Mouse (Mus musculus): ENCODE data around the gene Fbxo27. TPM values are rescaled to one million over a fixed set of nuclear protein-coding genes. Genes with fewer than 3 reads are reported as not detected.

Fbxo27 gene
- total and polyA plus RNA-seq, 2 experiments from 2014 or later: 6.1 to 10.2 TPM

DNA sequence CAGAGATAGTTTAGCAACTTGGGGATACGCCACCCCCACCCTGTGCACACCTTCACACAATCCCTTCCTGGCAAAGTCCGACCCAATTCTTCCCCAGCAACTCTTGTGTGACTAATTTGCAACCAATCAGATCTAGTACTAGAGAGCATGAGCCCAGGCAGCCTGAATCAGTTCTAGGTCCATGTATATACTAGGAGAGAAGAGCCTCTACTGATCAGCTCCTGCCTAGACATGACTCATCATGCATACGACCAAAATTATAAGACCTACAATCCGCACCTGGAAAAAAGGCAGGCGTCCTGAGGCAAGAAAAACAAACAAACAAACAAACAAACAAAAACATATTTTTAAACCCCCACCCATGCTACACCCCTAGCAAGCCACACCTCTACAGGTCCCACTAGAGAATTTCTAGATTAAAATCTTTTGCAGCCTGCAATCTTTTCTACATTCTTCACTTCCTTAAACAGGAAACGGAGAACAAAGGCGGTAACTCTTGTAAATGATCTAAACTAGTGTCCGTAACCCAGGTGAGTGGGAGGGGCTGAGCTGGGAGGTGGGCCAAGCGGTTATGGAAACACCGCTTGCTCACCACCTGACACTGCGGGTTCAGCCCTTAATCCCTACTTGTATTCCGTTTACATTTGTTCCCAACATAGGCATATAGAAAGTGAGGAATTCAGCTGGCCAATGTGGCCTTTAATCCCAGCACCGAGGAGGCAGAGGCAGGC lies 15.7 kb upstream of the Fbxo27 start:
- 85% methylated on average over 13 of the region's 13 CpGs for WGBS
- H3K9me3 ChIP-seq (ENCODE audit: low read length): no peaks in the 10 kb centered on the region
- H3K27ac ChIP-seq: no peak overlapping the region
- ATAC-seq (no peak), DNase-seq (ENCODE audit: low spot score) (no peak)
- H3K4me2 ChIP-seq (ENCODE audit: low read depth, low read length): no peak overlapping the region
- H3K27me3 ChIP-seq (ENCODE audit: insufficient read depth, low read length): no peaks in the 10 kb centered on the region
- no peaks in the 10 kb centered on the region for H3K4me1 ChIP-seq (ENCODE audit: insufficient read depth, low read length)
- H3K36me3 ChIP-seq (ENCODE audit: insufficient read depth, low read length): no peaks in the 10 kb centered on the region
- TF ChIP-seq CTCF (IDR thresholded peaks at IDR 0.05; ENCODE audit: low read depth): no peak
- no peak overlapping the region for H3K4me3 ChIP-seq (ENCODE audit: low read length)
- H3K9ac ChIP-seq (replicated peaks; ENCODE audit: low read length): no peak overlapping the region

DNA sequence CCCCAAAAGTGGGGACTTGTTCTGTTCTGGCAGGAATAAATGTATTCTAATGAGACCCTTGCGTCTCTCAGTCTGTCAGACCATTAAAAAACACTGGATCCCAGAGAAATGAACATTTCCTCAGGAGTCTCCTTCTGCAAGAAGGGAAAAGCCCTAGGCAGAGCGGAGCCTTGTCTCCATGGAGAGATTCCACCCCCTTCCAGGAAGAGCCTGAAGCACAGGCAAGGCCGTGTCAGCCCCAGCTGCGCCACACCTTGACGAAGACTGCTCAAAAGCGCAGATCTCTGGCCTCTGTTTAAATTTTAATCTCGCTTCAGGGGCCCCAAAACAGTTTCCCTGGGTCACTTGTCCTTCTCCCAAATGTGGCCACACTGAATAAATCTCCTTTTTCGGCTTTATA lies 15.0 kb upstream of the Fbxo27 start:
- TF ChIP-seq CTCF (IDR thresholded peaks at IDR 0.05; ENCODE audit: low read depth): no peak
- no peak overlapping the region for H3K4me3 ChIP-seq (ENCODE audit: low read length)
- no peak for DNase-seq (ENCODE audit: low spot score)
- 88% methylated on average over 8 of the region's 8 CpGs for WGBS
- H3K4me1 ChIP-seq (ENCODE audit: insufficient read depth, low read length): no peaks in the 10 kb centered on the region
- H3K4me2 ChIP-seq (ENCODE audit: low read depth, low read length): no peak overlapping the region
- no peaks in the 10 kb centered on the region for H3K27me3 ChIP-seq (ENCODE audit: insufficient read depth, low read length)
- no peak overlapping the region for H3K9ac ChIP-seq (replicated peaks; ENCODE audit: low read length)
- ATAC-seq: no peak
- no peaks in the 10 kb centered on the region for H3K36me3 ChIP-seq (ENCODE audit: insufficient read depth, low read length)
- H3K27ac ChIP-seq: no peak overlapping the region
- no peaks in the 10 kb centered on the region for H3K9me3 ChIP-seq (ENCODE audit: low read length)

DNA sequence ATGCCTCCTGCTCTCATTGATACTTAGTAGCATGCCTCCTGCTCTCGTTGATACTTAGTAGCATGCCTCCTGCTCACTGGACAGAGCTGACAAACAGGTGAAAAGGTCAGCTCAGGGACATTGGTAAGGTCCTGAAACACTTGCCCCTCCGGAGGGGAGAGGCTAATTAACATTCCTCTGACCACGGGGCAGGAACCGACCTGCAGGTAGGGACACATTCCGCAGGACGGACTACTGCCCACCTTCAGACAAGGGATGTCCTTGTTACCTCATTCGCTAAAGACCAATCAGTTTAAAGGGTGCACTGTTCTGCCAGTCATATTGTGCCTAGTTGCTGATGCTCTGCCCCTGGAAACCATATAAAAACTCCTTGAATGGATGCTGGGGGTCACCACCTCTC lies 1.6 kb upstream of the Fbxo27 start:
- no peak overlapping the region for H3K4me3 ChIP-seq (ENCODE audit: low read length)
- ATAC-seq (no peak), DNase-seq (ENCODE audit: low spot score) (no peak)
- no peak overlapping the region for H3K4me2 ChIP-seq (ENCODE audit: low read depth, low read length)
- no peaks in the 10 kb centered on the region for H3K27me3 ChIP-seq (ENCODE audit: insufficient read depth, low read length)
- no peaks in the 10 kb centered on the region for H3K36me3 ChIP-seq (ENCODE audit: insufficient read depth, low read length)
- 78% methylated on average over 7 of the region's 7 CpGs for WGBS
- no peak for TF ChIP-seq CTCF (IDR thresholded peaks at IDR 0.05; ENCODE audit: low read depth)
- H3K9ac ChIP-seq (replicated peaks; ENCODE audit: low read length): no peak overlapping the region
- 0 out of 2 replicates have a peak, but pooled peaks cover 5% of the 10 kb centered on the region for H3K4me1 ChIP-seq (ENCODE audit: insufficient read depth, low read length)
- no peaks in the 10 kb centered on the region for H3K9me3 ChIP-seq (ENCODE audit: low read length)
- no peak overlapping the region for H3K27ac ChIP-seq

GRCm38 (mm10) chr7:28693321-28693966 lies 795 bp downstream of the Fbxo27 start:
- DNase-seq (ENCODE audit: low spot score) (peak; percentile 90), ATAC-seq (peak; percentile 93)
- under 1% methylated on average over 38 of the region's 38 CpGs for WGBS
- Histone ChIP-seq H3K4me1 (ENCODE audit: insufficient read depth, low read length) (0 out of 2 replicates have a peak, but pooled peaks cover 5% of the 10 kb centered on the region), H3K36me3 (ENCODE audit: insufficient read depth, low read length) (no peaks in the 10 kb centered on the region), H3K9me3 (ENCODE audit: low read length) (no peaks in the 10 kb centered on the region), H3K4me2 (ENCODE audit: low read depth, low read length) (peak overlapping the region; percentile 84), H3K27me3 (ENCODE audit: insufficient read depth, low read length) (no peaks in the 10 kb centered on the region), H3K27ac (peak overlapping the region; percentile 74), H3K4me3 (ENCODE audit: low read length) (peak overlapping the region; percentile 62), H3K9ac (replicated peaks; ENCODE audit: low read length) (peak overlapping the region; percentile 74)
- peak; percentile 33 for TF ChIP-seq CTCF (IDR thresholded peaks at IDR 0.05; ENCODE audit: low read depth)

GRCm38 (mm10) chr7:28694423-28694822 lies 1.8 kb downstream of the Fbxo27 start:
- Histone ChIP-seq H3K4me1 (ENCODE audit: insufficient read depth, low read length) (0 out of 2 replicates have a peak, but pooled peaks cover 5% of the 10 kb centered on the region), H3K9me3 (ENCODE audit: low read length) (no peaks in the 10 kb centered on the region), H3K4me3 (ENCODE audit: low read length) (no peak overlapping the region), H3K4me2 (ENCODE audit: low read depth, low read length) (peak overlapping the region; percentile 84), H3K36me3 (ENCODE audit: insufficient read depth, low read length) (no peaks in the 10 kb centered on the region), H3K9ac (replicated peaks; ENCODE audit: low read length) (no peak overlapping the region), H3K27ac (no peak overlapping the region), H3K27me3 (ENCODE audit: insufficient read depth, low read length) (no peaks in the 10 kb centered on the region)
- WGBS: 14% methylated on average over 14 of the region's 14 CpGs
- TF ChIP-seq CTCF (IDR thresholded peaks at IDR 0.05; ENCODE audit: low read depth): no peak
- peak; percentile 31 for DNase-seq (ENCODE audit: low spot score)
- no peak for ATAC-seq

DNA sequence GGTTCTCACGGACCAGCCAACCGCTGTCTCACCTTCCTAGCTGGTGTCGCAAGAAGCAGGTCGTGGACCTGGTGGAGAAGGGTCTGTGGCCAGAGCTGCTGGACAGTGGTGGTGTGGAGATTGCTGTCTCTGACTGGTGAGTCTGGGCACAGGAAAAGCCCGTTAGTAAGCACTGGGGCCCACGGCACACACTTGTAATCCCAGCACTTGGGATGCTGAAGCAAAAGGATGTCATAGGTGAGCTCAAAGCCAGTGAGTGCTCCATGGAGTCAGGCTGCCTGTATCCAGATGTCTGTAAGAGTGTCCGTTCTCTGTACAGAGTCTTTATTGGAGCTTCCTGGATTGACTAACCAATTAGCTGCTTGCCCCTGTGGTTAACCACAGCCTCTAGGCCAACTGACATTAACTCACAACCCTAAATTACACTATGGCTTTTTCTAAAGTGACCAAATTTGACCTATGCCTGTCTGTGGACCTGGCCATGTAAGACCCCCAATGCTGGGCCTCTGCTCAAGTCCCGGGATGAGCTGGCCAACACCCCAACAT lies 2.4 kb downstream of the Fbxo27 start:
- no peak for TF ChIP-seq CTCF (IDR thresholded peaks at IDR 0.05; ENCODE audit: low read depth)
- H3K9ac ChIP-seq (replicated peaks; ENCODE audit: low read length): no peak overlapping the region

More for the DNA sequence above, 2.4 kb downstream of the Fbxo27 start:
- 58% methylated on average over 8 of the region's 8 CpGs for WGBS
- Histone ChIP-seq H3K27ac (no peak overlapping the region), H3K4me3 (ENCODE audit: low read length) (no peak overlapping the region), H3K9me3 (ENCODE audit: low read length) (no peaks in the 10 kb centered on the region), H3K27me3 (ENCODE audit: insufficient read depth, low read length) (no peaks in the 10 kb centered on the region), H3K36me3 (ENCODE audit: insufficient read depth, low read length) (no peaks in the 10 kb centered on the region), H3K4me2 (ENCODE audit: low read depth, low read length) (peak overlapping the region; percentile 84; the same call in 1 of the 2 replicates), H3K4me1 (ENCODE audit: insufficient read depth, low read length) (0 out of 2 replicates have a peak, but pooled peaks cover 5% of the 10 kb centered on the region)
- DNase-seq (ENCODE audit: low spot score) (no peak), ATAC-seq (no peak)
